Mouse (Mus musculus): Measurements from ENCODE around the gene Plin5. TPM values are rescaled to one million over a fixed set of nuclear protein-coding genes. Genes with fewer than 3 reads are reported as not detected.

Plin5 gene
- polyA plus RNA-seq, 1 experiment, result 0.06 TPM

- no peak overlapping the region for H3K4me2 ChIP-seq (ENCODE audit: low read depth)
- TF ChIP-seq MYOD1 (IDR thresholded peaks at IDR 0.05; ENCODE audit: control insufficient read depth in 1 of 3, insufficient read length in 2 of 3, low read depth in 2 of 3), result no peak
- no peak for TF ChIP-seq E2F4 (IDR thresholded peaks at IDR 0.05; ENCODE audit: insufficient read depth)
- H3K27me3 ChIP-seq (ENCODE audit: control insufficient read depth, insufficient read depth, insufficient read length), result peaks cover 62% of the 10 kb centered on the region
- H3K36me3 ChIP-seq (ENCODE audit: control insufficient read depth, insufficient read depth), result no peaks in the 10 kb centered on the region
- H3K79me2 ChIP-seq (ENCODE audit: control insufficient read depth, insufficient read depth), result no peaks in the 10 kb centered on the region
- no peak overlapping the region for H3K4me3 ChIP-seq
- H3ac ChIP-seq (ENCODE audit: control insufficient read depth, insufficient read length), result no peak overlapping the region
Measured at GRCm38 (mm10) chr17:56148280-56148679, 30.9 kb upstream of the Plin5 start.

GRCm38 (mm10) chr17:56147420-56147819 is 30.0 kb upstream of the Plin5 start:
- no peak overlapping the region for H3K4me3 ChIP-seq
- no peak overlapping the region for H3K4me2 ChIP-seq (ENCODE audit: low read depth)
- no peaks in the 10 kb centered on the region for H3K36me3 ChIP-seq (ENCODE audit: control insufficient read depth, insufficient read depth)
- peak; percentile 72 to 99 (median 97) for TF ChIP-seq MYOG (IDR thresholded peaks at IDR 0.05; ENCODE audit: control insufficient read depth in 1 of 3, insufficient read depth in 1 of 3, insufficient read length in 2 of 3, low read depth in 2 of 3)
- TF ChIP-seq TCF12 (IDR thresholded peaks at IDR 0.05; ENCODE audit: insufficient read depth, poor library complexity, severe bottlenecking), result peak; percentile 98
- no peak for TF ChIP-seq E2F4 (IDR thresholded peaks at IDR 0.05; ENCODE audit: insufficient read depth)
- TF ChIP-seq MYOD1 (IDR thresholded peaks at IDR 0.05; ENCODE audit: control insufficient read depth in 1 of 3, insufficient read length in 2 of 3, low read depth in 2 of 3), result peak; percentile 25 to 97 (median 96)
- peak; percentile 97 for TF ChIP-seq TCF3 (IDR thresholded peaks at IDR 0.05; ENCODE audit: insufficient read length, low read depth)
- TF ChIP-seq USF1 (IDR thresholded peaks at IDR 0.05; ENCODE audit: low read depth), result no peak
- H3ac ChIP-seq (ENCODE audit: control insufficient read depth, insufficient read length), result no peak overlapping the region
- peaks cover 65% of the 10 kb centered on the region for H3K27me3 ChIP-seq (ENCODE audit: control insufficient read depth, insufficient read depth, insufficient read length)
- H3K79me2 ChIP-seq (ENCODE audit: control insufficient read depth, insufficient read depth), result no peaks in the 10 kb centered on the region

- peaks cover 73% of the 10 kb centered on the region for H3K27me3 ChIP-seq (ENCODE audit: control insufficient read depth, insufficient read depth, insufficient read length)
- no peak overlapping the region for H3K4me2 ChIP-seq (ENCODE audit: low read depth)
- no peak overlapping the region for H3ac ChIP-seq (ENCODE audit: control insufficient read depth, insufficient read length)
- TF ChIP-seq POLR2A (IDR thresholded peaks at IDR 0.05; ENCODE audit: insufficient read length, low read depth) (no peak), USF1 (IDR thresholded peaks at IDR 0.05; ENCODE audit: low read depth) (no peak), MYOG (IDR thresholded peaks at IDR 0.05; ENCODE audit: control insufficient read depth in 1 of 3, insufficient read depth in 1 of 3, insufficient read length in 2 of 3, low read depth in 2 of 3) (no peak), TCF3 (IDR thresholded peaks at IDR 0.05; ENCODE audit: insufficient read length, low read depth) (no peak), POLR2AphosphoS2 (IDR thresholded peaks at IDR 0.05; ENCODE audit: insufficient read length, low read depth) (no peak), E2F4 (IDR thresholded peaks at IDR 0.05; ENCODE audit: insufficient read depth) (no peak), CEBPB (IDR thresholded peaks at IDR 0.05; ENCODE audit: insufficient read depth, poor library complexity, severe bottlenecking) (no peak), TCF12 (IDR thresholded peaks at IDR 0.05; ENCODE audit: insufficient read depth, poor library complexity, severe bottlenecking) (no peak), SRF (IDR thresholded peaks at IDR 0.05; ENCODE audit: control insufficient read depth, insufficient read length, low read depth) (no peak), MYOD1 (IDR thresholded peaks at IDR 0.05; ENCODE audit: control insufficient read depth in 1 of 3, insufficient read length in 2 of 3, low read depth in 2 of 3) (no peak), MAX (IDR thresholded peaks at IDR 0.05; ENCODE audit: low read depth) (no peak), REST (IDR thresholded peaks at IDR 0.05; ENCODE audit: insufficient read depth, insufficient read length) (no peak)
- no peaks in the 10 kb centered on the region for H3K36me3 ChIP-seq (ENCODE audit: control insufficient read depth, insufficient read depth)
- H3K4me3 ChIP-seq, result no peak overlapping the region
- no peaks in the 10 kb centered on the region for H3K79me2 ChIP-seq (ENCODE audit: control insufficient read depth, insufficient read depth)
Measured at GRCm38 (mm10) chr17:56146131-56146530, 28.7 kb upstream of the Plin5 start.

GRCm38 (mm10) chr17:56144546-56144945 is 27.1 kb upstream of the Plin5 start:
- peaks cover 82% of the 10 kb centered on the region for H3K27me3 ChIP-seq (ENCODE audit: control insufficient read depth, insufficient read depth, insufficient read length)
- TF ChIP-seq TCF3 (IDR thresholded peaks at IDR 0.05; ENCODE audit: insufficient read length, low read depth), result peak; percentile 2
- TF ChIP-seq MYOD1 (IDR thresholded peaks at IDR 0.05; ENCODE audit: control insufficient read depth in 1 of 3, insufficient read length in 2 of 3, low read depth in 2 of 3), result peak in 1 of 3 experiments; percentile 7
- TF ChIP-seq MYOG (IDR thresholded peaks at IDR 0.05; ENCODE audit: control insufficient read depth in 1 of 3, insufficient read depth in 1 of 3, insufficient read length in 2 of 3, low read depth in 2 of 3), result peak in 1 of 3 experiments; percentile 25
- TF ChIP-seq CEBPB (IDR thresholded peaks at IDR 0.05; ENCODE audit: insufficient read depth, poor library complexity, severe bottlenecking), result no peak
- H3K36me3 ChIP-seq (ENCODE audit: control insufficient read depth, insufficient read depth), result no peaks in the 10 kb centered on the region
- no peaks in the 10 kb centered on the region for H3K79me2 ChIP-seq (ENCODE audit: control insufficient read depth, insufficient read depth)
- H3K4me2 ChIP-seq (ENCODE audit: low read depth), result no peak overlapping the region
- H3ac ChIP-seq (ENCODE audit: control insufficient read depth, insufficient read length), result no peak overlapping the region
- no peak overlapping the region for H3K4me3 ChIP-seq

GRCm38 (mm10) chr17:56141702-56142605 is 24.6 kb upstream of the Plin5 start:
- Histone ChIP-seq H3ac (ENCODE audit: control insufficient read depth, insufficient read length) (no peak overlapping the region), H3K79me2 (ENCODE audit: control insufficient read depth, insufficient read depth) (no peaks in the 10 kb centered on the region), H3K36me3 (ENCODE audit: control insufficient read depth, insufficient read depth) (no peaks in the 10 kb centered on the region), H3K4me3 (no peak overlapping the region), H3K4me2 (ENCODE audit: low read depth) (peak overlapping the region; percentile 12), H3K27me3 (ENCODE audit: control insufficient read depth, insufficient read depth, insufficient read length) (peaks cover 86% of the 10 kb centered on the region)
- no peak for TF ChIP-seq POLR2AphosphoS2 (IDR thresholded peaks at IDR 0.05; ENCODE audit: insufficient read length, low read depth)
- TF ChIP-seq CEBPB (IDR thresholded peaks at IDR 0.05; ENCODE audit: insufficient read depth, poor library complexity, severe bottlenecking), result no peak
- peak; percentile 95 for TF ChIP-seq TCF3 (IDR thresholded peaks at IDR 0.05; ENCODE audit: insufficient read length, low read depth)
- peak; percentile 38 to 99 (median 98) for TF ChIP-seq MYOG (IDR thresholded peaks at IDR 0.05; ENCODE audit: control insufficient read depth in 1 of 3, insufficient read depth in 1 of 3, insufficient read length in 2 of 3, low read depth in 2 of 3)
- TF ChIP-seq MYOD1 (IDR thresholded peaks at IDR 0.05; ENCODE audit: control insufficient read depth in 1 of 3, insufficient read length in 2 of 3, low read depth in 2 of 3), result peak in 2 of 3 experiments; percentile 92 to 97
- no peak for TF ChIP-seq SRF (IDR thresholded peaks at IDR 0.05; ENCODE audit: control insufficient read depth, insufficient read length, low read depth)
- no peak for TF ChIP-seq USF1 (IDR thresholded peaks at IDR 0.05; ENCODE audit: low read depth)
- TF ChIP-seq MAX (IDR thresholded peaks at IDR 0.05; ENCODE audit: low read depth), result no peak
- no peak for TF ChIP-seq REST (IDR thresholded peaks at IDR 0.05; ENCODE audit: insufficient read depth, insufficient read length)
- TF ChIP-seq POLR2A (IDR thresholded peaks at IDR 0.05; ENCODE audit: insufficient read length, low read depth), result no peak
- TF ChIP-seq E2F4 (IDR thresholded peaks at IDR 0.05; ENCODE audit: insufficient read depth), result no peak
- peak; percentile 91 for TF ChIP-seq TCF12 (IDR thresholded peaks at IDR 0.05; ENCODE audit: insufficient read depth, poor library complexity, severe bottlenecking)
